Mouse (Mus musculus) adrenal gland, postnatal 25 days (tissue): ENCODE measurements around the gene Fermt1. TPM values are rescaled to one million over a fixed set of nuclear protein-coding genes. Genes with fewer than 3 reads are reported as not detected.

Source experiments
- DNase-seq: peaks from one replicate; pipeline ENCODE4 v3.0.0; 2021; ENCODE audit warnings: mixed read lengths
- total RNA-seq: library from RNA; stranded (reverse); gene quantifications from 2 replicates; pipeline ENCODE4 v1.2.3, GENCODE M21; 2021

Gene Fermt1
- total RNA-seq, 1 experiment from 2014 or later: not detected

DNA sequence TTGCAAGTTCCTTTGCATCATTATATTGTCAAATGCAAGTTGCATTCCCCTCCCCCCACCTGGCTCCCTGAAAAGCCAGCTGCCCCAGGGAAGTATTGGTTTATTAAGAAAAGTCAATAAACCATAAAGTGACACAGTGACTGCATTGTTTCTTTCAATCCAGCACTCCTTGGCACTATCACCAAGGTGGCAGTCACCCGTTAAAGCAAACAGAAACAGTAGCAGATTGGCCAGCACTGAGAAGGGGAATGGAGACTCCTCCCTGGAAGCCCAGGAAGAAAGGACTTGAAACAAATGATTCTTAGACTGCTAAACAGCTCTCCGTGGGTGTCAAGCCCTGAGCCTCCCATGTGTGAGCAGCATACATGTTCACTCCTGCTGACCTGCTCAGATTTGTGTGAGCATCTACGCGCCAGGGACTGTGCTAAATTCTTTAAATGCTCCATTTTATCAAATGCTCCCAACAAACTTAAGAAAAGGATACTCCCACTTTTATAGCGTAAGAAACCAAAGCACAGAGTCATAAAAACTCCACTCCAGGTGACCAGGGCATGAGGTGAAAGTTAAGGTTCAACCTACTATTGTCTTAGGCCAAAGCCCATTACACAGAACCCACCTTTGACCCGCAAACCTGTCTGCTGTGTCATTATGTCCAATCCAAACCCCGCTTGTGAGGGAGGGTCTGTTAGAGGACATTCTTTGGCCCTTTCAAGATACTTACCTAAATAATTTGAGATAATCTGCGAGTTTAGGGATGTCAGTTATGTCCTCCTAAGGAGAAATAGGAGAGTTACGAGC is 23.4 kb downstream of the Fermt1 start:
- DNase-seq: no peak

DNA sequence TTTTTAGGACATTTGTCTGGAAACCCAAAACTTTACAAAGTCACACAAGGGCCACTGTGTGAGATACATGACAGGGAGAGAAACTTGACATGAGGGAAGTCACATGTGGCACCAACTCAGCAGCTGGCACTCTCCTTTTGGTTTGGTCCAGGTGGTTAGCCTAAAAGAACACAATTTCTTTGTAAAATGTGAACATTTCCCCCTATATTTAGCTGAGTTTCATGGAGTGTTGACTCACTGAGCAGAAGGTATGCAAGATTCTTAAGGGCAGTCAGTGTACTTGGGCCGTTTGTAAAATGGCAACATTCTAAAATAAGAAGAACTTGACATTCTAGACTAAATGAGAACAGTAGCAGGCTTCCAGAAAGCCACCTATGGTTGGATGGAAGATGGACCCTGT is 30.9 kb downstream of the Fermt1 start:
- no peak for DNase-seq

DNA sequence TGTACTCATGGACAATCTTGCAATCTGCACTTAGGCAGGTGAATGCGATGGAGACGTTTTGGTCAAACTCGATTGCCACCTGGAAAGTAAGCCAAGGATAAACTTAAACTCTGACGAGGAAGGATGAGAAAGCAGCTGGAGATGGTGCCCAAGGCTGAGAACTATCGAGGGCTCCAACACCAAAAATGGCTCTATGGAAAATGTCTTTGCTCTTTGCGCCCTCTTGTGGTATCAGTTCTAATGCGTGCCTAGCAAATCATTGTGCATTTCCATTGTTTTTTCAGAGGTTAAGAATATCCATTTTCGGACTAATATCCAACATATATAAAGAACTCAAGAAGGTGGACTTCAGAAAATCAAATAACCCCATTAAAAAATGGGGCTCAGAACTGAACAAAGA is 38.9 kb downstream of the Fermt1 start:
- DNase-seq: no peak

DNA sequence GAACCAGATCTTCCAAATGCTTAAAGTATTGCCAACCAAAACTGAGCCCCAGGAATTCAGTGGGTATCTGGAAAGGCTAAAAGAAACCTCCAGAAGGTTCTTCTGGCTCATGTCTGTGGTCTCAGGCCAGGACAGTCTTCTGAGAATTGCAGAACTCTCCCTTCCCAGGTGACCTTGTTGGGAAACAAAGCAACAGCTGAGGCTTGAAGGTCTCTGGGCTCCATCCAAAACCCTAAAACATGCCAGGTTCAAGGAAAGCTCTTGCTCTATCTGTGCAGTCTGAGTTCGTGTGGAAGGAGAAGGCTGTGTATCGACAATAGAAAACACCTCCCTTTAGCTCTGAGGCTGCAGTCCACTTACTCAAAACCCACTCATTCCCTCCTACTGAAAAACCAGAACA is 40.7 kb downstream of the Fermt1 start:
- no peak for DNase-seq

DNA sequence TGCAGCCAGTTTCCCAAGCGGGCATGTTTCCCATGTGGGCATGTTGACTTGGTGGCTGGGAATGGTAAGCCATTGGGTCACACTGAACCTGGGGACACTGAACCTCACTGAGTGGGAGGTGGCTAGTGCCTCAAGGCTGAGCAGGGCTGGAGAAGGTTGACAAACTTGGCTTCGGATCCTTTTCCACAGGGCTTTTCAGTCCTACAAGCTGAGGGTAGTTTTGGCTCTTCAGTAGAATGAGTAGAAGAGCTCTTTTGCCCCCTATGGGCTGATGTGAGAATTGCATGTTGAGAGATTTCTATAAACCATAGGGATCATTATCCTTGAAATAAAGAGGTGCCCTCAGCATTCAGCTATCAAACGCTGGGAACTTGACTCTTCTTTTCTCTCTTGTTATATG is 42.2 kb downstream of the Fermt1 start:
- DNase-seq: peak; percentile 35

DNA sequence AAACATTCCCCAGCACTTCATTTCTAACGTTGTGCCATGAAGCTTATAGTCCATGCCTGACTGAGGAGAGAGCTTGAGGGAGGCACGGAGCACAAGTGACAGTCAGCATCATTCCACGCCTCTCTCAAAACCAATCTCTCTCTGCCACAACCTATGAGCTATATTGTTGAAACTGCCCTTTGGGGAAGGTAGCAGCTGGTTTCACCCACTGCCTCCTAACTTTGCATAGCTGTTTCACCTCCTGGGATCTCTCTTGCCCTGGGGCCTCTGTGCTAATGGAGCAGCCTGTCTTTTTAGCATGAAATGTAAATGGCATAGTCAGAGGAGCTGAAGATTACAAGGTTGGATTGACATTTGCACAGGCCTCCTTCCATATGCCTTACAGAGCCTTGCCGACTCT is 43.6 kb downstream of the Fermt1 start:
- DNase-seq: no peak

DNA sequence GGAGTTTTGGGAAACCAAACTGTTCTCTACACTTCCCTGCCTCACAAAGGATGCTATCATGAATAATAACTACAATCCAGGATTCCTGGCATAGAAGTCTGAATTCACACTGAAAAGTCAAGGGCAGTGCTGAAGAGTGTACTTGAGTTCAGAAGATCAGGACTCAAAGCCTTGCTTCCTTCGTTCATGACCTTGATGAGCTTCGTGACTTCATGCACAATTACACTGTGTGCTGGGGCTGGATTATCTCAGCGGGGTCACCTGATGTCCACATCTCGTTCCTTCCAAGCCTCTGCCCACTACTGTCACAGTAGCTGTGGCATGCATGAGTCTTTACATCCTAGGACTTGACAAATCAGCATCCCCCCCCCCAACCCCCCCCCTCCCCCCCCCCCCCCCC is 44.1 kb downstream of the Fermt1 start:
- no peak for DNase-seq

DNA sequence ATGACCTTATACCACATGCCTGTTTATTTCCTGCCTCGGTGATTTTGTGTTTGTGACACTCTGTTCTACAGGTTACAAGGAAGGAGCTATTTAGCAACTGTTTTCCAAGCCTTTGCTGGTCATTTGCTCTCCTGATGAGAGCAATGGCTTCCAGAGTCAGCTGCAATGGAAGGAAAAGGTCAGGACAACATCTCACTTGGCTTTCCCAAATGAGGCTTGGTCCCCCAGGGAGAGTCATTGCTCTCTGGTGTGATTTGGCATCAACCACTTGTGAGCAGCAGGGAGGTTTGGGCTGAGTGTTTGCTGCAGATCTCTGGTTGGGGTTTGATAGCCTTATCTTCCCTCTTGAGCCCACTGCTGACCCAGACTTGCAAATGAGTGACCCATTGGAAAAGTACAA is 45.1 kb downstream of the Fermt1 start:
- DNase-seq: no peak

DNA sequence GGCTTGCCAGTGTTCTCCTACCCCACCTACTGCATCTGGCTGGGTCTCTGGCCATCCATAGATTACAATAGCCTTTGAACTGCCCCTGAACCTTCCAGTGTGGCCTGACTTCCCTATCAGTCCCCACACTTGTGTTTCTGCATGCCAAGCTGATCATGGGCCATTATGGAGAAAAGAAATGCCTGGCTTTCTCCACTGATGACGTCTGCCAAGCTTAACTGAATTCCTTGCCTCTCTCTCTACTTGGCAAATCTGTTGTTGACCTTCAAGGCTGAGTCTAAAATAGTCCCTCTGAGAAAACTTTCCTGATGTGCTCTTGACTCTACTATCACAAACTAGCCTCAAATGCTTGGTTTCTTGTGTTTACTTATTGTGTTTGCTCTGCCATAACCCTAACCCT is 47.5 kb downstream of the Fermt1 start:
- no peak for DNase-seq

DNA sequence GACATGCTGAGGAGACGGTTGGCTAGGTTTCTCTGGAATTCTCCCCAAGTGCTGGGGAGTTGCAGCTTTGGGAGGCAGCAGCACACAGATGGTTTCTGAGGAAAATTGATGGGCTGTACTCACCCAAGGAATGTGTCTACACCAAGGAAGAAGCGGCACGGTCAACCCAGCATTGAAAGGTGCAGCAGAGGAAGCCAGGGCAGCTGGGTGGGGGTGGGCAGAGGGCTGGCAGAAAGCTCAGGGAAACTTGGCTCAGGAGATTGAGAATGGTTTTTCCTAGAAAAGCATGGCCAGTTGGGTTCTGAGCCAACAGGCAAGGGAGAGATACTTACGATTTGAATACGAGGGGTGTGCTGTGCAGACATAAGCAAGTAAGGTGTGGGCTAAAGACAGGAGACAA is 51.9 kb downstream of the Fermt1 start:
- DNase-seq: no peak

DNA sequence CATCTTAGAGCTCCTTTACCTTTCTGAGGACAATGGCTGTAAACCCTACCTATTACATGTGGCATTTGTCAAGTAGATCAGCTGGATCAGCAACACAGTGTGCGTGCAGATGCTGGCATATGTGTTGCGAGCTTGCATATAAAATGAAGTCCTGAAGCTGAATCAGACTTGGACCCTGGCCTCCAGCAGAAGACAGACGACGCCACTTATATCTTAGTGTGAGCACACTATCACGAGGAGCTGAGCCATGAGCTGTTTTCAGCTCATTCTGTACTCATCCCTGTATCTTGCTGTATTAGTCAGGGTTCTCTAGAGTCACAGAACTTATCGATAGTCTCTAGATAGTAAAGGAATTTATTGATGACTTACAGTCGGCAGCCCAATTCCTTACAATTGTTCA is 60.4 kb downstream of the Fermt1 start:
- no peak for DNase-seq

DNA sequence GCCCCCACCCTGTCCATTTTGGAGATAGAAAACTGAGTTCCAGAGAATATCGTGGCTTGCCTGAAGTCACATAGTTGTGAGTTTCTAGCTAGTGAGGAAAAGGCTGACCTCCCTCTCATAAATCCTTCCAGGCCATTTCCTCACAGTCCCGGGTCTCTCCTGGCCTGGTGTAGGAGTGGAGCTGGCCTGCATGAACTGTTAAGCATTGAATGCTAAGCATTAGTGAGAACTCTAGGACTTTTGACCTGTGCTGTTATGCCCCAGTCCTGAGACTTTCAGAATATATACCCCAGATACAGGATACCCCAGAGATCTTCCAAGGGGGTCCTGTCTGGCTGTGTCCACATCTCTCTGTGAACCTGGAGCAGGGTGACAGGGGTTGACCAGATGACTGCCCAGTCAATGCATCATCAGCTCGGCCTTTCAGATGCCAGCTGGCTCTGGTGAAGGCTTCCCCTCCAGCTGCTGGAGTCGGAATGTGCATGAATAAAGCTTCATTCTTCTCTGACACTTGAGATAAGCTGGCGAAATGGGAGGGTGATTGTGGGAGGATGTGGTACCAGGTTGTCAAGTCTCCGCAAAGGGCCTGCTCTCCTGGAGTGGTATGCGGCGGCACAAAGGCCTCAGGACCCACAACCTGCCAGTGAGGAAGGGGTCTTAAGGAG is 61.3 kb downstream of the Fermt1 start:
- DNase-seq: peak; percentile 42

DNA sequence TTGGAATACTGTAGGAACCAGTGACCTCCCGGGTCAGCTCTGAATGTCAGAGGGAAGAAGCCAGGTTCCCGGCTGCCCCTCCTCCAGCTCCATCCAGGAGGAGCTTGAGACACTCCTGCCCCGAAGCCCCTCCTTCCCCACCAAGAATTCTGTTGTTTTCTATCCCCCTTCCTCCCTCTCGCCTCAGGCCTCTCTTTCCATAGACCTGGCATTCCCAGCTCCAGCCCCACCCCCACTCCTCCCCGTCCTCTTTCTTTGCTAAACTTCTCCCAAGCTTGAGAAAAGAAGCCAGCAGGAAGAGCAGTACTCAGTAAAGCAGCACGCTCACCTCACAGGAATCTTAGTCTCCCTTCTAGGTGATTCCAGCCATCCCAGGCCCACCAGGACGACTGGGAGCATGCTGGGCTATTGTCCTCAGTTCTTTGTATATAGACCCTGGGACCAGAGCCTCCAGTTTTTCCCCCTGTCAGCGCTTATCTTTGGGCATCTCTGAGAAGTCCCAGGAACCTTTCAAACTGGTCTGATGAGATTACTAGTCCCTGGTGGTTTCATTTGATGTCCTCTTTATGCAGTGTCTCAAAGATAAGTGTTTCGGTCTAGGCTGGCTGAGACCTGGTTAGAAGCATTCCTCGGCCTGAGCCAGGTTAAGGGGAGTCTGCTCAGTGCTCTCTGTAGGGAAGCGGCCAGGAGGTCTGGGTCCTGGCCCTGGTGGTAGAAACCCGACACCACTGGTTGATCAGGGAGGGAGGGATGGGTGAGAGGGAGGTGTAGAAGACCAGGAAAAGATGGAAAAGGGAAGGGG is 64.7 kb downstream of the Fermt1 start, which contains the start of gene Lrrn4:
TSS of gene Lrrn4 (minus strand) at position 48 of the 802 bp plus-strand sequence.
- DNase-seq: no peak

DNA sequence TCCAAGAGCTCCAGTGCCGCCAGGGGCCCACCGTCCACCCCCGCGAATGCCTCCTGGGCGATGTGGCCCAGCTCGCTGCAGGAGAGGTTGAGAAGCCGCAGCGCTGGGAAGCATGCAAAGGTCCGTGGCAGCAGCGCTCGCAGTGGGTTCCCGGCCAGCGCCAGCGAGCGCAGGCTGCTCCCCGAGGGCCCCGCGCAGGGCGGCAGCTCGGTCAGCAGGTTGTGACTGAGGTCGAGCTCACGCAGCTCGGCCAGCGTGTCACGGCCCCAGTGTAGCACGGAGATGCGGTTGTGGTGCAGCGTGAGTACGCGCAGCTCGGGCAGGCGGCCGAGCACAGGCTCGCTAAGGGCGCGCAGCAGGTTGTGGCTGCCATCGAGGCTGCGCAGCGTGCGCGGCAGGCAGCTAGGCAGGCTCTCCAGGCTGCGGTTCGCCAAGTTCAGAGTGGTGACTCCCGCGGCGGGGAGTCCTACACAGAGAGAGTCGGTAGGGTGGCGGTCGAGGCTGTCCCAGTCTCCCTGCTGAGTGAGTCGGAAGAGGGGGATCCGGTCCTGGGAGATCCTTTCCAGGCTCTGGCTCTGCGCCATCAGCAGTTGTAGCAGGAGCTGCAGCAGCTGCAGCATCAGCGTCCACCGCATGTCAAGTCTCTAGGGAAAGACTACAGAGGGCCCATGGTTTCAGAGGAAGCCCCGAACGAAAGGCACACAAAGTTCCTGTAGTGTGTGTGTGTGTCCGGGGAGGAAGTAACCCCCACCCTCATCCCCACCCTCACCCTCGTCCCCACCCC is 66.3 kb downstream of the Fermt1 start:
- peak; percentile 57 for DNase-seq

DNA sequence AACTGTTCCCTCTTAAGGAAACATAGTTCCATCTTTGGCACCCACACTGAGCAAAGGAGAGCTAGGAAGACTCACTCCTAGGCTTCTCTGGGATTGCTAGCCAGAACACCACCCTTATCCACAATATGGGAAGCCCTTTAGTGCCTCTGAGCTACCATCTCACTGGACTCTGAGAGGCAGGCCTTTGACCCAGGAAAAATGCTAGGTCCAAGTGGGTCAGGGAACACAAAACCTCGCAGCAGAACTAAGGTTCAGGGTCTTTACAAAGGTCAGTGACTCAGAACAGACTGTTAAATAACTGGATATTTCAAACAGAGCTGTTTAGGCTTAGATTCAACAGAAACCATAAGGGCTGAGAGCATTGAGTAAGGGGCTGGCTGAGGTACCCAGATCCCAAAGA is 68.7 kb downstream of the Fermt1 start:
- DNase-seq: no peak

DNA sequence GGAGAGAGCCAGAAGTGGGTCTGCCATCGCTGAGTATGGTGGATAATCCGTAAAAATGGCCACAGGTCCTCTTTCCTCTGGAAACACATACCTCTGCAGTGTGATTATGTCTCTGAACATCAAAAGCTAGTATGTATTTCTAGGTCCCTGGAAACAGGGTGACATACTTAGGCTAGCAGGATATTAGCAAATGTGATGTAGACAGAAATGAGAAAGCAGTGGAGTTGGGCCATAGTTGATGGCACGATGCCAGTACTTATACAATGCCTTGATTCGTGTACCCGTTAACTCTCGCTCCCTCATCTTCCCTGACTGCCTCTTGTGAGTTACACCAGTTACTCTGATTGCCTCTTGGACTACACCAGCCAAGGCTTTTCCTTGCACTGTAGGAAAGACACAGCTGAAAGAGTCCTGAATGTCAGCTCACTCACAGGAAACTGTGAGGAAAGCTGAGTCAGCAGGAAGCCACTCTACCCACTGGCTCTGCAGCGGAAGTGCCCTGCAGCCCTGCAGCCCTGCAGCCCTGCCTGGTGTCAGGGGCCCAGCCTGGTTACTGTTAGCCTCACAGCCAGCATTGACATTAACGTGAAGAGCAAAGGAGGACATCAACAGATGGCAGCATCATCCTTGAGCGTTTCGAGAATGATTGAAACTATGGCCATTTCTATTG is 71.9 kb downstream of the Fermt1 start:
- DNase-seq: no peak

DNA sequence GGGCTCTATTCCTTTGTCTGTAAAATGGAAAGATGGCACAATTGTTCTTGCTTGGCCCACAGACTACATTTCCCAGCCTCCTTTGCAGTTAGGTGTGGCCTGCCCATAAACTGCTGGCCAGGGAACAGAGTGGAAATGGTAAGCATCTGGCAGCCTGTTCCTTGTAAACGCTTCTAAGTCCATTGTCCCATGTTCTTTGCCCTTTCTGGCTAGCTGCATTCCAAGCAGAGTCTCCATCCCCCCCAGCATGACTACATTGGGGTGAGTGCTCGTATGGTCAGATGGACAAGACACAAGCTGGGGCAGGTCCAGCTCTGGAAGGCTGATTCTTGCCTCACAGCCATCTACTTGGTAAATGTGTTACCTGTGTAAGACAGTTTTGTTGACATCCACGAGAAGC is 74.0 kb downstream of the Fermt1 start:
- DNase-seq: no peak

DNA sequence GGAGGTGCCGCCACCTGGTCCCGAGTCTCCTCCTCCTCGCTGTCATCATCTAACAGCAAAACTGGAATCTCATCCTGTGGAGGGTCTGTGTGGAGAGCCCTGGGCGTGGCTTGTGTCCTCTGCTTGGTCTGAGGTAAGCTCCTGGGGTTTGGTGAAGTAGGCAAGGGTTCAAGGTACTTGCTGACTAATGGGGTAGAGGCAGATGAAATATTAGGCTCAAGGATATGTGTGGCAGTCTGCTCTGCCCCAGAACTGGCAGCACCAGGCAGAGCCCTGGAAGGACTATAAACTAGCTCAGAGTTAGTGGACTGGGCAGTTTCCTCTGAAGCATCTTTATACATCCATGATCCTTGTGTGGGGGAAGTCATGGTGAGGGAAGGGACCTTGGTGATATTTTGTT is 75.4 kb downstream of the Fermt1 start:
- DNase-seq: no peak

DNA sequence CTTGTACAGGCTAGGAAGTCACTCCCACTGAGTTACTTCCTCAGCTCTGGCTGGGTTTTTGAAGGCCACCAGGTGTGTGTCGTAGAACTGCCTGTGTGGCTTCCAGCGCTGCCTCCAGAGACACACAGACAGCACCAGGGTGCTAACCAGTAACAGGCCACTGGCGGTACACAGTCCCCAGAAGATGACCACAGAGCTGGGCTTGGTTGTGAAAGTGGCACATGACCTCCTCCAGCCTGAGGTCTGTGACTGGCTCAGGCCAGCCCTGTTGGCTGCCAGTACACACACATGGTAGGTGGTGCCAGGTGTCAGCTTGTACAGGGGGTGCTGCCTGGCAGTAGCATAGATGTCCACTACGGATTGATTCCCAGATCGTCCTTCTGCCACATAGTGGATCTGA is 76.0 kb downstream of the Fermt1 start:
- DNase-seq: peak; percentile 40

DNA sequence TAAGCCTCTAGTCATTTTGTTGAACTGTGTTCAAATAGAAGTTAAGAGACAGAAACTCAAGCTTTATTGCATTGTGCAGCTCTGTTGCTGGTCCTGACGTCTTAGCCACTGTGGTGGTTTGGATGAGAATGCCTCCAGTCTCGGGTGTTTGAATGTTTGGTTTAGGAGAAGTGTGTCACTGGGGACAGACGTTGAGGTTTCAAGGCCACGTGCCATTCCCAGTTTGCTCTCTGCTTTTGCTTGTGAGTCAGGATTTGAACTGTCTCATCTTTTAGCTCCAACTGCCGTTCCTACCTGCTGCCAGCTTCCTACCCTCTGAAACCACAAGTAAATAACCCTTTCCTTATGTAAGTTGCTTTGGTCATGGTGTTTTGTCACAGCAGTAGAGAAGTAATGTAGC is 78.2 kb downstream of the Fermt1 start:
- no peak for DNase-seq

DNA sequence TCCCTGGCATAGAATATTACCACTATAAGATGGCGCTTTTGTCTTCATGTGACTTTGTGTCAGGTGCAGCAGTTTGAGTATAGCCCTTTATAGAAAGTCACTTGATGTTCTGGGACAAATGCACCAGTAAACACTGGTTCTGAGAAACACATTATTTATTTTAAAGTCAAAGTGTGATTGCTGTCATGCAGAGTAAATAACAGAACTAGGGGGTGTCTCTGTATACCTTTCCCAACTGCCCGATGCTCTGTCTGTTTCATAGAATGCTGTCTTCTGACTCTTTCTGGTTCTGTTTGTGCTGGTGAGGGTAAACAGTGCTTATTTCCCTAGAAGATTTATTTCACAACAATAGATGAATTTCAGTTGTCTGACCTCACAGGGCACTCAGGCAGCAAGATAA is 82.4 kb downstream of the Fermt1 start:
- DNase-seq: no peak

DNA sequence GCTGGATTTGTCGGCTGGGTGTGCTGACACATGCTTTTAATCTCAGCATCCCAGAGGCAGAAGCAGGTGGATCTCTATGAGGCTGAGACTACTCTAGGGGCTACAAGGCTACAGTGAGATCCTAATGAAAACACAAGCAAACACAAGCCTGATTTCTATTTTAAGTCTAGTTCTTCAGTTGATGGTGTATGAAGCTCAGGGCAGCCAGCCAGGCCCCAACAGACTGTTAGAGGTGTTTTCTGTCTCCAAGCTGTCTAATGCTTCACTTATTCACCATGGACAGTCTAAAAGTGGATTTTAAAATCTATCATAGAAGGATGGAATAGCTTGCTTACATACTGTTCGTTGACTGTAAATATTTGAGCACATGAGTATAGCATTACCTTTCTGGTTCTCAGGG is 84.2 kb downstream of the Fermt1 start:
- DNase-seq: no peak
